Mouse (Mus musculus): ENCODE measurements around the gene Dclre1b.

GRCm38 (mm10) chr3:103851882-103852281 is 42.6 kb upstream of the Dclre1b start:
- TF ChIP-seq POLR2A (IDR thresholded peaks at IDR 0.05; ENCODE audit: low read depth, low read length) (no peak), CTCF (IDR thresholded peaks at IDR 0.05; ENCODE audit: borderline replicate concordance, insufficient read depth, low read length) (no peak)
